Mouse (Mus musculus): Measurements from ENCODE around the gene Nckap5. TPM values are rescaled to one million over a fixed set of nuclear protein-coding genes. Genes with fewer than 3 reads are reported as not detected.
A peak's percentile ranks its signal among the peaks of the same experiment; 100 is the strongest.

The Nckap5 gene
- polyA plus RNA-seq, 1 experiment = 50.4 TPM

DNA sequence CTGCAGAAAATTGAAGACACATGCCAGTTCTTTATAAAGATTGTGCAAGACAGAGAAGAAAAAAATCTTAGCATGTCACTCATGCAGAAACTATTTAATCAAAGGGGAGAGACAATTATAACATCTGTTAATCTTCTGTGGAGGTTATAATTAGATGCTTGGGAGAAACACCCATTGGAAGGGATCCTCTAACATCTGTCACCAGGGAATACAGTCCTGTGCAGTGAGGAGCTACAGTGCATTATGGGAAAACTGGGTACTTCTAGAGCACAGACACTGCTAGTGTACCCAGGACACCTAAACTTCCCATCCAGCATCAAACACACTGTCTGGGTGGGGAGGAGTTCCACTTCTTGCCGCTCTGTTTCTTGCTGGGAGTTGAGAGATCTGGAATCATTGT lies 108.7 kb downstream of the Nckap5 start:
- no peak for DNase-seq
- 90% methylated on average over 1 of the region's 1 CpGs for WGBS

DNA sequence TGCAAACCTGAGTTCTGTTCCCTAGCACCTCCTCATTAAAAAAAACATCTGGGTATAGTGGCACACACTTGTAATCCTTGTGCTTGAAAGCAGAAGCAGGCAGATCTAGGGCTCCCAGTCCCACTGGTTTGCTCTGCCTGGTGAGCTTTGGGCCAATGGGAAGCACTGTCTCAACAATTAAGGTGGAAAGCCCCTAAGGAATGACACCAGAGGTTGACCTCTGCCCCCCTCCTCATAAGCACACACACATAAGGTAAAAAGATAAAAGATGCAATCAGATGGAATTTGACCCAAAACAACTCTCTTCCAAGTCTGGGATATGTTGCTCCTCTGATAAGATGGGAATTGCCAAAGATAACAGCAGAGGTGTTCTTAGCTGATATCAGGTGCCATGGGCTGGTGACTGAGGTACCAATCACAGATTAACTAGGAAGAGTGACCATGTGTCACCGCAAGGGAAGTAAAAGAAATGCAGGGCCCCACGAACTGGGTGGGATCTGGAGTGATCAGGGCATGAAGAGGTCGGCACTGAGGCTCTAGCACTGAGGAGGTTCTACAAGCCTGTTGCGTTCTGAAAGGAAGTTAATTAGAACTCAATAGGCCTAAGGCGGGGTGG lies 110.8 kb downstream of the Nckap5 start:
- no peak overlapping the region for H3K4me3 ChIP-seq (replicated peaks; ENCODE audit: extremely low read depth, low read depth, low read length)
- WGBS = 47% methylated on average over 5 of the region's 5 CpGs
- H3K4me1 ChIP-seq (ENCODE audit: control insufficient read depth, insufficient read depth, low read length) = peaks cover 14% of the 10 kb centered on the region
- TF ChIP-seq CTCF (IDR thresholded peaks at IDR 0.05; ENCODE audit: insufficient read depth, low read length) (no peak), POLR2A (IDR thresholded peaks at IDR 0.05; ENCODE audit: borderline replicate concordance, extremely low read depth, low read depth, low read length) (no peak)
- DNase-seq = no peak

More for the DNA sequence above, 108.7 kb downstream of the Nckap5 start:
- H3K4me3 ChIP-seq (replicated peaks; ENCODE audit: extremely low read depth, low read depth, low read length) = no peak overlapping the region
- peaks cover 18% of the 10 kb centered on the region for H3K4me1 ChIP-seq (ENCODE audit: control insufficient read depth, insufficient read depth, low read length)
- TF ChIP-seq CTCF (IDR thresholded peaks at IDR 0.05; ENCODE audit: insufficient read depth, low read length) (no peak), POLR2A (IDR thresholded peaks at IDR 0.05; ENCODE audit: borderline replicate concordance, extremely low read depth, low read depth, low read length) (no peak)

DNA sequence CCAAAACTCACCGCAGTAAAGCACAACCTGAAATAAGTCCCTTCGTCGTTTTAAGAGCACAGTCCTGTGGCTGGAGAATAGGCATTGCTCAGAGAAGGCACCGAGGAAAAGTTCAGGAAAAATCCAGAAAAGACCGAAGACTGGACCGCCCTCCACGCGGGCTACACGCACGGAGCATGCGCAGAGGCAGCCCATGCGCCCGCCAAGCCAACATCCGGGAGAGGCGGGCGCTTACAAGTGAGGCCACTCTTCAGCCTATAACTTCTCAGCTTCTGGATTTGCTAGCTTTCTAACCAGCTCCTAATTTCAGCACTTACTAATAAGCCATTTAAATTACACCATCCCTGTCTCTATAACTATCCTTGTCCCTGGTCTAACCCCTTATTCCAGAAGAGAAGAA lies 124.0 kb downstream of the Nckap5 start:
- 97% methylated on average over 16 of the region's 16 CpGs for WGBS
- Histone ChIP-seq H3K4me3 (replicated peaks; ENCODE audit: extremely low read depth, low read depth, low read length) (no peak overlapping the region), H3K4me1 (ENCODE audit: control insufficient read depth, insufficient read depth, low read length) (no peaks in the 10 kb centered on the region)
- DNase-seq = no peak
- TF ChIP-seq CTCF (IDR thresholded peaks at IDR 0.05; ENCODE audit: insufficient read depth, low read length) (no peak), POLR2A (IDR thresholded peaks at IDR 0.05; ENCODE audit: borderline replicate concordance, extremely low read depth, low read depth, low read length) (no peak)

DNA sequence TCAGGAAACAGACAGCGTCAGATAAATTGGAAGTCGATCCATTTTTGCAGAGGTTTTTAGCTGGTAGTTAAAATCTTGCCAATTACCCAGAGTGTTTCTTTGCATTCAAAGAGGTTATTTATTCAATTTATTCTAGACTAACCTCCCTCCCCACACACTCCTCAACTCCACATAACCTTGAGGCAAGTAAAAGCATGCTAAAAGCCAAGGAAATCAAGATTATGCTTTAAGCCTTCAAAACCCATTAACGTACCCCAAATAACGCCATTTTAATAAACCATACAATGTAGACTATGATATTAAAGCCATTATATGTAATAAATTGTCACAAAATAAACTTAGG lies 129.7 kb downstream of the Nckap5 start:
- WGBS = 87% methylated on average over 4 of the region's 4 CpGs
- TF ChIP-seq CTCF (IDR thresholded peaks at IDR 0.05; ENCODE audit: insufficient read depth, low read length) = no peak
- TF ChIP-seq POLR2A (IDR thresholded peaks at IDR 0.05; ENCODE audit: borderline replicate concordance, extremely low read depth, low read depth, low read length) = no peak

DNA sequence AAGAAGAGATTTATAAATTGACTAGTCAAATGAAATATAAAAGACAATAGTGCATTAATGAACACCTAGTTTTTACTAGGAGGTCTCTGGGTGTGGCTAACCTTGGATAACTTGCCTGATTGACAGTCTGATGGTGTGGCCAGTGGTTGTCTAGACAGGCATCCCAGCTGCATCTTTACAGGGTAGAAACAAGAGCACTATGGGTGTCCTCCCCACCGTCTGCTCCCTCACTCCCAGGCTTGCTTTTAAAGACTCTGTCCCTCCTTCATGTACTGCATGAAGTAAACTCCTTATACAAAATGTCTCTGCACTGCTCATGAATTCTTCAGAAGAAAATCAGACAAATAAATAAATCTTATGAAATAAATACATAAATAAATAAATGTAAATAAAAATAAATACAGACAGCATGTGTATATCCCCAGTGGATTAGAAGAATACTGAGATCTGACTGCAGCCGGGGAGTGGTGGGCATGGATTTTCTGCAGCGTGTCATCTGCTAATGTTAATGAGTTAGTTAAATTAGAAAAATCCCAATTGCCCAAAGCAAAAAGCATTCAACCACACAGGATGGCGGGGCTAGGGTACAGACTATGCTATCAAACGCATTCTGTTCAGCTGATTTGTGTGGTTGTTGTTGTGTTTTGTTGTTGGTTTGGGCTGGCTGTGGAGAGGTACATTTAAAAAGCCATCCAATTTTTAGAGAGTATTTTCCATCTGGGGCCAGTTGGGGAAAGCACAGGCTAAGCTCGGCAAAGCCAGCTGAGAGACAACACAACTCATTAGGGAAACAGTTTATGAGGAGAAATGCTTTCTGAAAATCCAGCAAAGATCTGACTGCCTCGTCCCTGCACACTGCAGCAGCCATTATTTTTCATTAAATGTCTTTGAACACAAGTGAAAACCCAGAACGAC lies 130.3 kb downstream of the Nckap5 start:
- no peak overlapping the region for H3K4me3 ChIP-seq (replicated peaks; ENCODE audit: extremely low read depth, low read depth, low read length)
- no peaks in the 10 kb centered on the region for H3K4me1 ChIP-seq (ENCODE audit: control insufficient read depth, insufficient read depth, low read length)
- no peak for TF ChIP-seq POLR2A (IDR thresholded peaks at IDR 0.05; ENCODE audit: borderline replicate concordance, extremely low read depth, low read depth, low read length)
- no peak for TF ChIP-seq CTCF (IDR thresholded peaks at IDR 0.05; ENCODE audit: insufficient read depth, low read length)
- 85% methylated on average over 8 of the region's 8 CpGs for WGBS
- DNase-seq = no peak

More for the DNA sequence above, 129.7 kb downstream of the Nckap5 start:
- H3K4me1 ChIP-seq (ENCODE audit: control insufficient read depth, insufficient read depth, low read length) = no peaks in the 10 kb centered on the region
- no peak for DNase-seq
- H3K4me3 ChIP-seq (replicated peaks; ENCODE audit: extremely low read depth, low read depth, low read length) = no peak overlapping the region

DNA sequence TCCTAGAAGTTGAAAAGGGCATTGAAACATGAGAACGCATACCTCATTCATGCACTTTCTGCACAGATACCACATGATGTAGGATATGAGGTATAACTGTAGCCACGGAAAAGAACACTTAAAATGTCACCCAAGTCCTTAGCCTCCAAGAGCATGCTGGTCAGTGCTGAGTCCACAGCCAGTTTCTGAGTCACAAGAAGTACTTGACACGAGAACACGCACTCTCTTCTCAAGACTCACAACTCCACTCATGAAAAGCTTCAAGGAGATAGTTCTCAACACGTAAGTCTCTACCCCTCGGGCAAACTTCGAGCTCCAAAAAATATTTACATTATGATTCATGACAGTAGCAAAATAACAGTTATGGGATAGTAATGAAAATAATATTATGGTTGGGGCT lies 137.0 kb downstream of the Nckap5 start:
- 68% methylated on average over 7 of the region's 7 CpGs for WGBS

DNA sequence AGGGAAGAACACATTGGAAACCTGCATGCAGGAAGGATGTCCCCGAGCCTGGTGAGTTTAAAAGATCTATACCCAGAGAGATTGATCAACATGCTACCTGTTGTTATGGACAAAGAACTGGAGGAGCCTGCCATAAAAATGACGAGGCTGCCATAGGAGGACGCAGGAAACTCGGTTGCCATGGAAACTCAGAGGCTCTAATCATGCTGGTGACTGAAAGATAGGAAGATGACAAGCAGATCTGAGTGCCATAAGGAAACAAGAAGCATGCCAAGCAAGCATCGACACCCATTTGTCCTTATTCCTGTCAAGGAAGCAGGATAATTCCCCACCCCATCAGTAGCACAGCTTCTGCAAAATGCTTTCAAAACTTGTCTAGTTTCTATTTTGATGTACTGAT lies 142.0 kb downstream of the Nckap5 start:
- no peak for TF ChIP-seq POLR2A (IDR thresholded peaks at IDR 0.05; ENCODE audit: borderline replicate concordance, extremely low read depth, low read depth, low read length)
- no peak for TF ChIP-seq CTCF (IDR thresholded peaks at IDR 0.05; ENCODE audit: insufficient read depth, low read length)
- no peak for DNase-seq
- H3K4me3 ChIP-seq (replicated peaks; ENCODE audit: extremely low read depth, low read depth, low read length) = no peak overlapping the region
- 65% methylated on average over 5 of the region's 5 CpGs for WGBS
- peaks cover 3% of the 10 kb centered on the region for H3K4me1 ChIP-seq (ENCODE audit: control insufficient read depth, insufficient read depth, low read length)

More for the DNA sequence above, 137.0 kb downstream of the Nckap5 start:
- Histone ChIP-seq H3K4me3 (replicated peaks; ENCODE audit: extremely low read depth, low read depth, low read length) (no peak overlapping the region), H3K4me1 (ENCODE audit: control insufficient read depth, insufficient read depth, low read length) (no peaks in the 10 kb centered on the region)
- TF ChIP-seq POLR2A (IDR thresholded peaks at IDR 0.05; ENCODE audit: borderline replicate concordance, extremely low read depth, low read depth, low read length) (no peak), CTCF (IDR thresholded peaks at IDR 0.05; ENCODE audit: insufficient read depth, low read length) (no peak)
- DNase-seq = peak; percentile 23

DNA sequence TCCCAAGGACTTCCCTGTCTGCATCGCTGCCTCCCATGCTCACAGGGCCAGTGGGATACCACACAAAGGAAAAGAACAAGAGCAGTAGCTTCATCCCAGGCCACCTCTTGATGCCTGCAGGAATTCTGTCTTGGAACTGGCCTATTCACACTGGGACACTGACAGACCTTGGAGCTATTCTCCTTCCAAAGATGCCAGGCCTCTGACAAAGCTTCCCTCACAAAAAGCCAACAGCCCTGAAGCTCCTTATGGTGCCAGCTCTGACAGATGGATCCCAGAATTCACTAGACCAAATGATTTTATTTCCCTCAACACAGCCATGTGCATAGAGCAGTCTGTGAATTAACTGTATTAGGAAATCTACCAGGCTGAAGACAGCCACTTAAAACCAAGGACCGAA lies 143.9 kb downstream of the Nckap5 start:
- whole genome bisulfite sequencing = 89% methylated on average over 2 of the region's 2 CpGs
- Histone ChIP-seq H3K4me1 (ENCODE audit: control insufficient read depth, insufficient read depth, low read length) (peaks cover 4% of the 10 kb centered on the region), H3K4me3 (replicated peaks; ENCODE audit: extremely low read depth, low read depth, low read length) (no peak overlapping the region)
- no peak for DNase-seq
- no peak for TF ChIP-seq POLR2A (IDR thresholded peaks at IDR 0.05; ENCODE audit: borderline replicate concordance, extremely low read depth, low read depth, low read length)
- no peak for TF ChIP-seq CTCF (IDR thresholded peaks at IDR 0.05; ENCODE audit: insufficient read depth, low read length)

DNA sequence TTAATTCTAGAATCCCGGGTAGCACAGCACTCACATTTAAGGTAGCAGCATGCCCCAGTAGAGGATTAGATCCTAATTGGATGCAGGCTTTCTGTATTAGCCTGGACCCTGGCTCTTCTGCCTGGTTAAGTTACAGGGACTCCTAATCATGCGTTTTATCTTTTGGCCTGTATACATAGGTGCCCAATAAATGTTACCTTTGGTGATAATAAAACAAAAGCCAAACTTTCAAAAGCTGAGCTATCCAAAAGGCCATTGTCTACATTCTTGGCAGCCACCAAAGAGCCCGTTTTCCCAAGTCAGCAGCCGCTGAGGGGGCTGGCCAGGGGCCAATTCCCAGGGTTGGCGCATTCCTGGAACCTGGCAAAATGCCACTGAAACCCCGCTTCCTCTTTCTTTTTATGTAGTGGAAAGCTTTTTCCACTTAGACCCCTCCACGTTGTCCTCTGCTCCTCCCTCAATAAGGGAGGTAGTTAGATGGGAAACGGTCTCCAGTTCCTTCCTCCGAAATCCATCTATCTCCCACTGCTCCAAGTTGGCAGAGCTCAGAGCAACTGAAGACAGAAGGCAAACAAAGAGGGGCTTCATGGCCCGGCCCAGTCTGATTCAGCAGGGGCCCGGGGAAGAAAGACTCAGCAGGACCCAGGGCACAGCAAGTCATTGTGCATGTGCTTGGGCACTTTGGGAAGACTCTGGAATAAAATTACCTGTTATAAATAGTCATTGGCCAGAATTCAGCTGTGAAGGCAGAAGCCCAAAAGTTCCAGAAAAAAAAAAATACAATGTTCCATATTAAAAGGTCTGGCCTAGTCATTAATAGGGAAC lies 146.8 kb downstream of the Nckap5 start:
- H3K4me1 ChIP-seq (ENCODE audit: control insufficient read depth, insufficient read depth, low read length) = peaks cover 8% of the 10 kb centered on the region
- WGBS = 10% methylated on average over 11 of the region's 11 CpGs
- TF ChIP-seq POLR2A (IDR thresholded peaks at IDR 0.05; ENCODE audit: borderline replicate concordance, extremely low read depth, low read depth, low read length) (no peak), CTCF (IDR thresholded peaks at IDR 0.05; ENCODE audit: insufficient read depth, low read length) (no peak)
- no peak overlapping the region for H3K4me3 ChIP-seq (replicated peaks; ENCODE audit: extremely low read depth, low read depth, low read length)
- peak; percentile 44 for DNase-seq
